Mouse (Mus musculus): Measurements from ENCODE around the gene Pin4. TPM values are rescaled to one million over a fixed set of nuclear protein-coding genes. Genes with fewer than 3 reads are reported as not detected.
A peak's percentile ranks its signal among the peaks of the same experiment; 100 is the strongest.

Gene Pin4
- 50.1 and 53.9 TPM in 2 replicates for polyA plus RNA-seq (2015; fragmentation: Nextera tagmentation; extraction: Ambion mirVana)

GRCm38 (mm10) chrX:102119042-102119864, at the start of gene Pin4:
TSS of gene Pin4 (plus strand) at chrX:102119447.
- no peaks in the 10 kb centered on the region for H3K9me3 ChIP-seq
- no peaks in the 10 kb centered on the region for H3K27me3 ChIP-seq (replicated peaks)
- H3K4me1 ChIP-seq (replicated peaks), result no peaks in the 10 kb centered on the region
- no peaks in the 10 kb centered on the region for H3K36me3 ChIP-seq
- 15% methylated on average over 30 of the region's 30 CpGs for WGBS
- peak within 1 kb of the TSS; percentile 45 for H3K9ac ChIP-seq
- peak; percentile 99 for ATAC-seq
- peak within 1 kb of the TSS; percentile 53 for H3K4me2 ChIP-seq (replicated peaks)
- H3K4me3 ChIP-seq (replicated peaks), result peak within 1 kb of the TSS; percentile 55
- no peak within 1 kb of the TSS for H3K27ac ChIP-seq

- H3K9ac ChIP-seq, result peak within 1 kb of the TSS; percentile 45
- 23% methylated on average over 61 of the region's 61 CpGs for WGBS
- no peaks in the 10 kb centered on the region for H3K4me1 ChIP-seq (replicated peaks)
- peak within 1 kb of the TSS; percentile 67 for H3K27ac ChIP-seq
- H3K27me3 ChIP-seq (replicated peaks), result no peaks in the 10 kb centered on the region
- H3K4me3 ChIP-seq (replicated peaks), result peak within 1 kb of the TSS; percentile 47
- H3K4me2 ChIP-seq (replicated peaks), result peak within 1 kb of the TSS; percentile 76
- no peaks in the 10 kb centered on the region for H3K36me3 ChIP-seq
- peak; percentile 97 for ATAC-seq
- no peaks in the 10 kb centered on the region for H3K9me3 ChIP-seq
Observed at GRCm38 (mm10) chrX:102070591-102071471, 48.4 kb upstream of the Pin4 start, which contains the start of gene Rtl5. TSS of gene Rtl5 (minus strand) at chrX:102071304.

- no peaks in the 10 kb centered on the region for H3K9me3 ChIP-seq
- peak overlapping the region; percentile 76 for H3K4me2 ChIP-seq (replicated peaks)
- H3K27ac ChIP-seq, result peak overlapping the region; percentile 17; the same call in 1 of the 2 replicates
- no peak overlapping the region for H3K9ac ChIP-seq
- H3K4me3 ChIP-seq (replicated peaks), result peak overlapping the region; percentile 47
- H3K36me3 ChIP-seq, result no peaks in the 10 kb centered on the region
- H3K27me3 ChIP-seq (replicated peaks), result no peaks in the 10 kb centered on the region
- 32% methylated on average over 2 of the region's 2 CpGs for WGBS
- H3K4me1 ChIP-seq (replicated peaks), result no peaks in the 10 kb centered on the region
- ATAC-seq, result peak; percentile 31; the same call in 1 of the 2 replicates
Observed at GRCm38 (mm10) chrX:102071517-102071916, 47.7 kb upstream of the Pin4 start.

DNA sequence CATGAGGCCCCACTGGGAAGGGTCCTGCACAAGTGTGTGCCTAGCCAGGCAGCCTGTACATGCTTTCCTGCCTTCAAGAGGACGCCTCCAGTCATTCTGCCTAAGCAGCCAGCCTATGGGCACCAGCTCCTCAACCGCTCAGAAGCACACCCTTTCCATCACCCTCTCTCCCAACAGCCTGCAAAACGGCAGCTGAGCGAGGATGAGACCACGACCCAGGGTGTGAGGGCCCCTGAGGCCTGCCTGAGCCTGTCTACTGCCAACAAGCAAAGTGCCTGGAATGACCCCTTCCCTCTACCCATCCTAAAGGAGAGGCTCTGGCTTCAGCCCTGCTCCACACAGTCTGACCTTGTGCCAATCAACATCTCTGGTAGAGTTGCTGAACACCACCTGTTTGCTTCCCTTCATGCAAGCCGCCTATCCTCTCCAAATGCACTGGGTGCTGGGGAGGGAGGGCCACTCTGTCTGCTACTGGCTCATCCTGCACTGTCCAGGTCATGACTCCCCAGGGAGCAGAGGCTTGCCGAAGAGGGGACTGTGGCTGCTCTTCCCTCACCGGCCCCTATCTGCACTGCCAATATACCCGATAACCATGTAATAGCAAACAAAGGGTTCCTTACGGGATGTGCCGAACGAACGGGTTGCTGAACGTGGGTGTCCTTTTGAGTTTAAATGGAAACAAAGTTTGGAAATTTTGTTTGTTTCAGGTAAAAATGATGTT, 45.5 kb upstream of the Pin4 start:
- WGBS, result 87% methylated on average over 14 of the region's 14 CpGs
- Histone ChIP-seq H3K36me3 (no peaks in the 10 kb centered on the region), H3K4me1 (replicated peaks) (no peaks in the 10 kb centered on the region), H3K9me3 (no peaks in the 10 kb centered on the region), H3K9ac (no peak overlapping the region), H3K4me3 (replicated peaks) (no peak overlapping the region), H3K27ac (no peak overlapping the region), H3K27me3 (replicated peaks) (no peaks in the 10 kb centered on the region), H3K4me2 (replicated peaks) (no peak overlapping the region)
- no peak for ATAC-seq

- H3K4me1 ChIP-seq (replicated peaks), result no peaks in the 10 kb centered on the region
- no peaks in the 10 kb centered on the region for H3K9me3 ChIP-seq
- H3K9ac ChIP-seq, result no peak overlapping the region
- H3K36me3 ChIP-seq, result no peaks in the 10 kb centered on the region
- 79% methylated on average over 5 of the region's 5 CpGs for WGBS
- no peaks in the 10 kb centered on the region for H3K27me3 ChIP-seq (replicated peaks)
- no peak for ATAC-seq
- H3K4me2 ChIP-seq (replicated peaks), result no peak overlapping the region
- no peak overlapping the region for H3K27ac ChIP-seq
- H3K4me3 ChIP-seq (replicated peaks), result no peak overlapping the region
Observed at GRCm38 (mm10) chrX:102074435-102074834, 44.8 kb upstream of the Pin4 start.

DNA sequence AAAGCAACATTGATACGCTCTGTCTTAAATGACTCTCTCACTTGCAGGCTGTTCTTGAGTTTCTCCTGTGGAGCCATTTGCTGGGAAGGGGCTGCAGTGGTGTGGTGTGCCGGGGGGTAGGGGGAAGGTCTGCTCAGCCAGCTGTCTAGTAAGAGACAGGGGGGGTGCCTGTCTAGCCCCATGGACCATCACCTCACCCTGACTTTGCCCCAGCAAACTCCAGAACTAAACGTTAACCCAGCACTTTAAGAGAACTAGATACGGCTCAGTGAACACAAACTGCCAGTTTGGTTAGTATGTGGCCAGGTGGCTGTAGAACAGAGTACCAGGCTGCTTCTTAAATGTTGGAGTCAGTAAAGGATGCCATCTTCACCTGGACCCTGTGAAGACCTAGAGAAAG, 44.1 kb upstream of the Pin4 start:
- Histone ChIP-seq H3K9me3 (no peaks in the 10 kb centered on the region), H3K4me1 (replicated peaks) (no peaks in the 10 kb centered on the region), H3K9ac (no peak overlapping the region), H3K36me3 (no peaks in the 10 kb centered on the region), H3K4me2 (replicated peaks) (no peak overlapping the region), H3K27ac (no peak overlapping the region), H3K27me3 (replicated peaks) (no peaks in the 10 kb centered on the region), H3K4me3 (replicated peaks) (no peak overlapping the region)
- WGBS, result 86% methylated on average over 4 of the region's 4 CpGs
- ATAC-seq, result no peak

DNA sequence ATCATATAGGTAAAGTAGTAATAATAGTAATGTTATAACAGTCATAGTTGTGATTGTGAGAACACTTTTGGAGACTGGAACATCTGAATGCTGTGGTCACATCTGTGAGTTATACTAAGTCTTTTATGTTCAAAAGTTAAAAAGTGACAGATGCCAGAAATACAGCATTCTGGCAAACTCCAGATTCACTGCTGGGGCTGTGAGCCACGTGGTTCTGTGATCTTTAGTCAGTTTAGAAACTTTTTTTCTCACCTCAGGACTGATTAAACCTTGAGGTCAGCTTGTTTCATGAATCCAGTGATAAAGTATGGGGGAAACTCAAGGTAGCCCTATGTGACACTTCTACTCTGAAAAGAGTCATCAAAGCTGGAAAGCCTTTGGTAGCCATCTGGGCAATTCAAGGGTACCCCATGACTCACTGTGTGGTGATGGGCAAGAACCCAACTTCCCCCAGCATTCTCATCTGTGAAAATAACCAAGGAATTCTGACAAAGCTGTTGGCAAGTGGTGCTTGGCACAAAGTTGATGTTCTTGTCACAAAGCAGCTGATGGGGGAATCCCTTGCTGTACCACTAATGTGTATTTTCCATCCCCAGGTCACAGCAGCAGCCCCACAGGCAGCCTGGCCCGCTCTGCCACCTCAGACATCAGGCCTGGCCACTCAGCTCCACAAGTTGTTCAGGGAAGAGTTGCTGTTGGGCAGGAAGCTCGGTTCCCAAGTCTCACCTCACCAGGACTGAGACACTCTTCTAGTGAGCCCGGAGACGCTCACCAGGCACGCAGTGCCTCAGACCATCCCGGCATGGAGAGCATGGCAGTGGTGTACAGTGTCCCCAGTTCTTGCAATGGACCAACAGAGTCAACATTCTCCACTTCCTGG, 42.1 kb upstream of the Pin4 start:
- H3K27ac ChIP-seq, result no peak overlapping the region
- H3K4me1 ChIP-seq (replicated peaks), result no peaks in the 10 kb centered on the region
- H3K9ac ChIP-seq, result no peak overlapping the region
- no peak overlapping the region for H3K4me3 ChIP-seq (replicated peaks)
- H3K27me3 ChIP-seq (replicated peaks), result no peaks in the 10 kb centered on the region
- H3K36me3 ChIP-seq, result no peaks in the 10 kb centered on the region
- ATAC-seq, result no peak
- H3K4me2 ChIP-seq (replicated peaks), result no peak overlapping the region
- WGBS, result 78% methylated on average over 7 of the region's 7 CpGs
- no peaks in the 10 kb centered on the region for H3K9me3 ChIP-seq

GRCm38 (mm10) chrX:102081076-102081475, 38.2 kb upstream of the Pin4 start:
- 60% methylated on average over 10 of the region's 10 CpGs for WGBS
- Histone ChIP-seq H3K4me3 (replicated peaks) (no peak overlapping the region), H3K36me3 (no peaks in the 10 kb centered on the region), H3K4me1 (replicated peaks) (no peaks in the 10 kb centered on the region), H3K9ac (no peak overlapping the region), H3K27me3 (replicated peaks) (no peaks in the 10 kb centered on the region), H3K4me2 (replicated peaks) (no peak overlapping the region), H3K27ac (no peak overlapping the region), H3K9me3 (no peaks in the 10 kb centered on the region)
- ATAC-seq, result no peak

- Histone ChIP-seq H3K27ac (no peak overlapping the region), H3K27me3 (replicated peaks) (no peaks in the 10 kb centered on the region), H3K9ac (no peak overlapping the region), H3K4me3 (replicated peaks) (no peak overlapping the region), H3K4me1 (replicated peaks) (no peaks in the 10 kb centered on the region), H3K9me3 (no peaks in the 10 kb centered on the region), H3K36me3 (no peaks in the 10 kb centered on the region), H3K4me2 (replicated peaks) (no peak overlapping the region)
- 53% methylated on average over 7 of the region's 7 CpGs for WGBS
- no peak; the same call in 1 of the 2 replicates for ATAC-seq
Observed at GRCm38 (mm10) chrX:102081573-102082279, 37.5 kb upstream of the Pin4 start.

GRCm38 (mm10) chrX:102082340-102082739, 36.9 kb upstream of the Pin4 start:
- H3K4me2 ChIP-seq (replicated peaks), result no peak overlapping the region
- no peaks in the 10 kb centered on the region for H3K27me3 ChIP-seq (replicated peaks)
- no peak overlapping the region for H3K4me3 ChIP-seq (replicated peaks)
- H3K9me3 ChIP-seq, result no peaks in the 10 kb centered on the region
- H3K27ac ChIP-seq, result no peak overlapping the region
- WGBS, result 57% methylated on average over 5 of the region's 5 CpGs
- H3K36me3 ChIP-seq, result no peaks in the 10 kb centered on the region
- no peak overlapping the region for H3K9ac ChIP-seq
- no peak for ATAC-seq
- H3K4me1 ChIP-seq (replicated peaks), result no peaks in the 10 kb centered on the region

All from intestine, embryonic 15.5 days (tissue).